ENCODE assay signal across 8 mouse cellular contexts in the genomic region with DNA sequence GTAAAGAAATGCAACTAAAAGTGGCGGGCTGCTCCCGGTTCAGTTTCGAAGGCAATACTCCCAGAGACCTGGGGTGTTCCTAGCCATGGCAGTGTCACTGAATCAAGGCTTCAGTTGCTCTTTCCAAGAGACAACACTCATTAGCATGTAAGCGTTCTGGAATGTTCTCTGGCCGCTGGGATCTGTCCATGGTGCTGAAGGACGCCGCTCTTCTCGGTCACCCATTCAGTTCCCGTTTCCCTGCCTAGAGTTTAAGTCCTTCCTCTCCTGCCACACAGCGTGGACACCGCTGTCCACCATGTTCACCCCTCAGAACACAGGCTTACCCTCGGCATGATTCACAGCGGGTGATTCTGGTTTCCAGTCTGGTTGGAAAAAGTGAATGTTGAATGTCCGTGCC.
DNase-seq lines count a peak whose midpoint lies in the region; ATAC-seq lines count a peak whose summit lies in the region.

No protein-coding gene starts in this region.

- H3K27ac ChIP-seq in hindbrain, embryonic 11.5 days (ENCODE audit: low read depth, low read length): no peak overlapping the region
- no peak overlapping the region for H3K27ac ChIP-seq in hindbrain, embryonic 16.5 days (ENCODE audit: low read depth, low read length)
- H3K27ac ChIP-seq in neural tube, embryonic 11.5 days (ENCODE audit: low read depth, low read length): no peak overlapping the region

- WGBS in hindbrain, embryonic 11.5 days: 65% methylated on average over 14 of the region's 14 CpGs
- WGBS in hindbrain, embryonic 16.5 days: 68% methylated on average over 14 of the region's 14 CpGs
- 65% methylated on average over 14 of the region's 14 CpGs for WGBS in neural tube, embryonic 11.5 days

- H3K9me3 ChIP-seq in hindbrain, embryonic 11.5 days (ENCODE audit: control insufficient read depth, low read length): no peaks in the 10 kb centered on the region
- H3K9me3 ChIP-seq in hindbrain, embryonic 16.5 days (ENCODE audit: control insufficient read depth, low read length): no peaks in the 10 kb centered on the region
- no peaks in the 10 kb centered on the region for H3K9me3 ChIP-seq in neural tube, embryonic 11.5 days (ENCODE audit: control insufficient read depth, low read length)

- no peaks in the 10 kb centered on the region for H3K36me3 ChIP-seq in hindbrain, embryonic 11.5 days (ENCODE audit: control insufficient read depth, insufficient read depth, low read length)
- H3K36me3 ChIP-seq in hindbrain, embryonic 16.5 days (ENCODE audit: control insufficient read depth, insufficient read depth, low read length): no peaks in the 10 kb centered on the region
- H3K36me3 ChIP-seq in neural tube, embryonic 11.5 days (ENCODE audit: control insufficient read depth, insufficient read depth, low read length): no peaks in the 10 kb centered on the region

- H3K4me1 ChIP-seq in hindbrain, embryonic 11.5 days (replicated peaks; ENCODE audit: control insufficient read depth, insufficient read depth, low read length): no peaks in the 10 kb centered on the region
- no peaks in the 10 kb centered on the region; the same call in 1 of the 2 replicates for H3K4me1 ChIP-seq in hindbrain, embryonic 16.5 days (ENCODE audit: control insufficient read depth, insufficient read depth, low read depth, low read length)
- no peaks in the 10 kb centered on the region for H3K4me1 ChIP-seq in neural tube, embryonic 11.5 days (ENCODE audit: control insufficient read depth, insufficient read depth, low read length)

- no peak for ATAC-seq in hindbrain, embryonic 11.5 days (ENCODE audit: low FRiP score)
- ATAC-seq in hindbrain, embryonic 16.5 days: no peak
- no peak for ATAC-seq in neural tube, embryonic 11.5 days (ENCODE audit: insufficient read depth, low FRiP score, low TSS enrichment)

- no peaks in the 10 kb centered on the region for H3K27me3 ChIP-seq in hindbrain, embryonic 11.5 days (ENCODE audit: control insufficient read depth, insufficient read depth, low read length)
- H3K27me3 ChIP-seq in hindbrain, embryonic 16.5 days (replicated peaks; ENCODE audit: control insufficient read depth, insufficient read depth, low read length): no peaks in the 10 kb centered on the region
- H3K27me3 ChIP-seq in neural tube, embryonic 11.5 days (ENCODE audit: control insufficient read depth, insufficient read depth, low read length): no peaks in the 10 kb centered on the region

- intact Hi-C loops in gastrocnemius, postnatal 36 days (cut with DNase I): no loop called here

- H3K9ac ChIP-seq in hindbrain, embryonic 11.5 days (ENCODE audit: low read depth, low read length): no peak overlapping the region
- no peak overlapping the region for H3K9ac ChIP-seq in hindbrain, embryonic 16.5 days (ENCODE audit: low read depth, low read length)
- H3K9ac ChIP-seq in neural tube, embryonic 11.5 days (ENCODE audit: low read length): no peak overlapping the region

- no peak overlapping the region for H3K4me3 ChIP-seq in hindbrain, embryonic 11.5 days (ENCODE audit: low read depth, low read length)
- H3K4me3 ChIP-seq in hindbrain, embryonic 16.5 days (ENCODE audit: low read length): no peak overlapping the region
- no peak overlapping the region for H3K4me3 ChIP-seq in neural tube, embryonic 11.5 days (ENCODE audit: low read depth, low read length)

- no peak overlapping the region for H3K4me2 ChIP-seq in hindbrain, embryonic 11.5 days (replicated peaks; ENCODE audit: low read depth, low read length)
- no peak overlapping the region for H3K4me2 ChIP-seq in hindbrain, embryonic 16.5 days (ENCODE audit: low read length)
- no peak overlapping the region for H3K4me2 ChIP-seq in neural tube, embryonic 11.5 days (ENCODE audit: low read depth)

- peak; percentile 65 for DNase-seq in hindbrain, embryonic 11.5 days (ENCODE audit: low spot score)
- peak; percentile 65 to 68 for DNase-seq in adrenal gland, adult 18-20 months (ENCODE audit: low spot score in 2 of 2)
- peak; percentile 23 to 36 for DNase-seq in gastrocnemius, postnatal 36 days
- DNase-seq in kidney, postnatal 25 days: peak; percentile 75 to 79
- peak; percentile 69 for DNase-seq in neural tube, embryonic 11.5 days (ENCODE audit: low spot score)
- peak; percentile 47 for DNase-seq in yolk sac, embryonic 10.5 days (ENCODE audit: low spot score)
- no peak for DNase-seq in left cerebral cortex, adult 18-20 months (ENCODE audit: low spot score in 2 of 2)

Comparison
In these comparisons a context has a peak if more than half of its experiments do, and no peak if none do; other contexts are left out.
1. DNase-seq: peak in hindbrain, embryonic 11.5 days (single experiment), adrenal gland, adult 18-20 months (2 of 2), gastrocnemius, postnatal 36 days (2 of 2), kidney, postnatal 25 days (2 of 2), neural tube, embryonic 11.5 days (single experiment) and yolk sac, embryonic 10.5 days (single experiment); none in left cerebral cortex, adult 18-20 months (0 of 2).